Mouse (Mus musculus): ENCODE results near the gene Adat3. TPM values are rescaled to one million over a fixed set of nuclear protein-coding genes. Genes with fewer than 3 reads are reported as not detected.

Adat3 gene
- total RNA-seq, 1 experiment from 2014 or later: 0.96 TPM

DNA sequence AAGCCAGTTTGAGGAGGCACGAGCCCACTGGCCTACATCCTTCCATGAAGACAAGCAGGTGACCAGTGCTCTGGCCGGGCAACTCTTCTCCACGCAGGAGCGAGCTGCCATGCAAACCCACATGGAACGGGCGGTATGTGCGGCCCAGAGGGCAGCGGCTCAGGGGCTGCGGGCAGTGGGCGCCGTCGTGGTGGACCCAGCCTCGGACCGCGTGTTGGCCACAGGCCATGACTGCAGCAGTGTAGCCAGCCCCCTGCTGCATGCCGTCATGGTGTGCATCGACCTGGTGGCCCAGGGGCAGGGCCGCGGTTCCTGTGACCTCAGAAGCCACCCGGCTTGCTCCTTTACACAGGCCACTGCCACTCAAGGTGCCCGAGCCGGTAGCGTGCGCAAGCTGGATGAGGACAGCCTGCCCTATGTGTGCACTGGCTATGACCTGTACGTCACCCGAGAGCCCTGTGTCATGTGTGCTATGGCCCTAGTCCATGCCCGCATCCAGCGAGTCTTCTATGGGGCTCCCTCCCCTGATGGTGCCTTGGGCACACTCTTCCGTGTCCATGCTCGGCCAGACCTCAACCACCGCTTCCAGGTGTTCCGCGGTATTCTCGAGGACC, 4.2 kb downstream of the Adat3 start:
- ATAC-seq (replicated peaks; ENCODE audit: low read depth, poor library complexity, severe bottlenecking): no peak

DNA sequence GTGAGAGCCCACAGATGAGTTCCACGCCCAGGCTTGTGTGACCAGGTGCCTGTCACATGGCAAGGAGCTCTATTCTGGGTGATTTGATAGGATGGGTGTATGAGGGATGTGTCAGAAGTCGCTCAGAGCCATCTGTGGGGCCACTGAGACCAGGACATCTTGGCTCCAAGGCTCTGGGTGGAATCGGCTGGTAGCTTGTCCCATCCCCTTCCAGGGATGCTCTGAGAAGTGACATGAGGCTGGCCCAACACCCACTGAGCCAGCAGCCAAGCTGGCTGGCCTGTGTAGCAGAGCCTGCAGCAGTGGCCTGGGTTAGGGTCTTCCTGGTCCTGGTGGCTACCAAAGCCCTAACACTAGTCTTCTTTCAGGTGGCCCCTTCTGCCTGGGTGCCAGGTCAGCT, 5.8 kb downstream of the Adat3 start:
- no peak for ATAC-seq (replicated peaks; ENCODE audit: low read depth, poor library complexity, severe bottlenecking)

DNA sequence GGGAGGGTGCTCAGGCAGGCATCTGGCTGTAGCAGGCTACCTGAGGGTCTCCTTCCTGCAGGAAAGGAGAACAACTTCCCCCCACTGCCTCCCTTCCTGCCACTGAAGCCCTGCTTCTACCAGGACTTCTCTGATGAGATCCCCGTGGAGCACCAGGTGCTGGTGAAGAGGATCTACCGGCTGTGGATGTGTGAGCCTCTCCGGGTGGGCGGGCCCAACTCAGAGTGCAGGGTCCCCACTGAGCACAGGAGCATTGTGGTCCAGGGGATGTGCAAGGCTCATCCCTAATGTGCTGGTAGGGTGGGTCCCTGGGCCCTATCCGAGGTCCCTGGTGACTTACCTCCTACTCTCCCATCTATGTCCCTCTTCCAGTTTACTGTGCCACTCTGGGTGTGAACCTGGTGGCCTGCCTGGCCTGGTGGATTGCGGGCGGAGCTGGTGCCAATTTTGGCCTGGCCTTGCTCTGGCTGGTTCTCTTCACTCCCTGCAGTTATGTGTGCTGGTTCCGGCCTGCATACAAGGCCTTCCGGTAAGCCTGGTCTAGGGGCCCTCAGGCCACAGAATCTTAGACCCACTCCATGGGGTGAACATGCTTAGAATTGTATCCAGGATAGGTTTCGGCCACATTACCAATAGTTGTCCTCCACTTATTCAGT, 6.7 kb downstream of the Adat3 start:
- ATAC-seq (replicated peaks; ENCODE audit: low read depth, poor library complexity, severe bottlenecking): no peak

DNA sequence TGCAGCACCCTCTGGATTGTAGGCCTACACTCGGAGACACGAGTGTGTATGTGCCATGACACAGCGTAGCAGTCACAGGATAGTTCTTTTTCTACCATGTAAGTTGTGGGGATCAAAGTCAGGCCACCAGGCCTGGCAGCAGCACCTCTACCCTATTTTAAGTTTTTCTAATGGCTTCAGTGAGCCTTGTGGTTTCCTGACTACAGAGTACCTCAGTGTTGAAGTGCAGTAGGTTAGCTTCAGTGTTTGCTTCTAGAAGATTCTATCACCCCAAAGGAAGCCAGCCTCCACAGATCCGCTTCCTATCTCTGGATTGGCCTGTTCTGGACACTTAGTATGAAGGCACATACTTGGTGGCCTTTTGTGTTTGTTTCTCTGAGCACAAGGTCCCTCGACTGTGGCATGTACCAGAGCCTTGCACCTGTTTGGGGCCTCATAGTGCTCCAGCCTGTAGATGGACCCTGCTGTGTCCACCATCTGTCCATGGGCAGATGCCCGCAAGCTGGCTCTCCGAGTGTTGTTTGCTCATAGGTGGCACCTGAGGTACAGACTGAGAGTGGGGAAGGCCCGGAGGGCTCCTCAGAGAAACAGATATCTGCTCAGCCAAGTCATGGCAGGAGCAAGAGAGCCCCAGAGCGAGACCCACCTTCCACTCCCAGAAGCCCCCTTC, 7.6 kb downstream of the Adat3 start:
- ATAC-seq (replicated peaks; ENCODE audit: low read depth, poor library complexity, severe bottlenecking): 0 out of 2 replicates have a peak, but pooled peaks have one; percentile 1

DNA sequence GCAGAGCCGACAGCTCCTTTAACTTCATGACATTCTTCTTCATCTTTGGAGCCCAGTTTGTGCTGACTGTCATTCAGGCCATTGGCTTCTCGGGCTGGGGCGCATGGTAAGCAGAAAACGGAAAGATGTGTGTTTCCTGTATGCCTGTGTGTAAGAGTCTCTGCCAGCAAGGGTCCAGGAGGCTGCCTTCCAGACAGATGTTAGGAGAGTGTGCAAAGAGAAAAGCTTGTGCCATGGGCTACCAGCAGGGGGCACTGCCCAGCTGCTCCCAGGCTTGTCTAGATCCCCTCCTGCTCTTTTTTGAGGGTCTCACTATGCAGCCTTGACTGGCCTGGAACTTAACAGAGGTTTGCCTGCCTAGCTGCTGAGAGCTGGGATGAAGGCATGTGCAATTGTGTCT, 8.3 kb downstream of the Adat3 start:
- ATAC-seq (replicated peaks; ENCODE audit: low read depth, poor library complexity, severe bottlenecking): peak; percentile 64

DNA sequence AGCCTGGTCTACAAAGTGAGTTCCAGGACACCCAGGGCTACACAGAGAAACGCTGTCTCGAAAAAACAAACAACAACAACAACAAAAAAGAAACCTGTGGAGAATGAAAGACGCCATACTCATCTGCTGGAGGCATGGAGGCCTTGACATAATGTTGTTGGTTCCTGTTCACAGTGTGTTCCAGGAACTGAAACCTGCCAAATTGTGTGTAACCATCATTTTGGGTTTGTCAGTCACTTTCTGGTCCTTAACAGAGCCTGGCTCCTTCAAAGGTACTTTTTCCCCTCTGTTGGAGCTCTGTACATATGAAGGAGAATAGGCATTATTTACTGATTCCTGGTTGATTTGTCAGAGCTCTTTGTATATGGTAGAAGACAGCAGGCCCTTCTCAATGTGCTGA, 9.2 kb downstream of the Adat3 start:
- ATAC-seq (replicated peaks; ENCODE audit: low read depth, poor library complexity, severe bottlenecking): no peak

DNA sequence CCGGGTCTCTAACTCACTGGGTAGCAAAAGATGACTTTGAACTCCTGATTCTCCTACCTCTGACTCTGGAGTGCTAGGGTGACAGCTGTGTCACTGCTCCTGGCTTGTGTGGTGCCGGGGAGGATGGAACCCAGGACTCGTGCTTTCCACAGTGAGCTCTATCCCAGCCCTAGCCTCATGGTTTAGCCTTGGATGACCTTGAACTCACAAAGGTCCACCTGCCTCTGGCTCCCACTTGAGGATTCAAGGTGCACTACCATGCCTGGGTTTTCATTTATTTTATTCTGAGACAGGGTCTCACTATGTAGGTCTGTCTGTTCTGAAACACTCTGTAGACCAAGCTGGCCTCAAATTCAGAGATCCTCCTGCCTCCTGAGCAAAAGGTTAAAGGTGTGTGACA, 11.1 kb downstream of the Adat3 start:
- no peak for ATAC-seq (replicated peaks; ENCODE audit: low read depth, poor library complexity, severe bottlenecking)

DNA sequence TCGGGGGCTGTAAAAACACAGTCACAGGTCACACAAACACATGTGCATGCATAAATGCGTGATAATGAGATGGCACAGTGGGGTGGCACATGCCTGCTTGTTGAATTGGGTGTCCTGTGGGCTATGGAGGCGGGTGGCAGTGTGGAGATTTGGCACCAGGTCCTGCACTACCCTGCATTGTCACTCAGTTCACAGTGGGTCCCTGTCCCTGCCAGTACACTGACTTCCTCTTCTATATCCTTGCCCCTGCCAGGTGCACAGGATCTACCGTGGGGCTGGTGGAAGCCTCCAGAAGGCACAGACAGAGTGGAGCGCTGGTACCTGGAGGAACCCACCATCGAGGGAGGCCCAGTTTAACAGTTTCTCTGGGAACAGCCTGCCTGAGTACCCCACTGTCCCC, 11.7 kb downstream of the Adat3 start:
- no peak for ATAC-seq (replicated peaks; ENCODE audit: low read depth, poor library complexity, severe bottlenecking)

DNA sequence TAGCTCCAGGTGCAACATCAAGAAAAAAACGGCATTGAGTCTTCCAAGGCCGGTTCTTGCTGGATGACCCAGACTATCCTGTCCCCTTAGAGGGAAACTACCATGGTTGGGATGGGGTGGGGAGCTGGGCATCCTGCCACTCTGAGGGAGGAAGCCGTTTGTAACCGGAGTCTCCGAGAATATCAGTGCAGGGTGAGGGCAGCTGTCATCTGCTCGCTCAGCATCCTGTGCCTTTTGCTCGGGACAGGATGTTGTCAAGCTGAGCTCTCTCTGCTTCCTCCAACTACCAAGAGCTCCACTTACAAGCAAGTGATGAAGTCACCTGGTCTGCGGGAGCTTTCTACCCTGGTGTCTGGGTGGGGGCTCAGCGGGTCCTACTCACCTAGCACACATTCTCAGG, 15.5 kb downstream of the Adat3 start:
- ATAC-seq (replicated peaks; ENCODE audit: low read depth, poor library complexity, severe bottlenecking): no peak

DNA sequence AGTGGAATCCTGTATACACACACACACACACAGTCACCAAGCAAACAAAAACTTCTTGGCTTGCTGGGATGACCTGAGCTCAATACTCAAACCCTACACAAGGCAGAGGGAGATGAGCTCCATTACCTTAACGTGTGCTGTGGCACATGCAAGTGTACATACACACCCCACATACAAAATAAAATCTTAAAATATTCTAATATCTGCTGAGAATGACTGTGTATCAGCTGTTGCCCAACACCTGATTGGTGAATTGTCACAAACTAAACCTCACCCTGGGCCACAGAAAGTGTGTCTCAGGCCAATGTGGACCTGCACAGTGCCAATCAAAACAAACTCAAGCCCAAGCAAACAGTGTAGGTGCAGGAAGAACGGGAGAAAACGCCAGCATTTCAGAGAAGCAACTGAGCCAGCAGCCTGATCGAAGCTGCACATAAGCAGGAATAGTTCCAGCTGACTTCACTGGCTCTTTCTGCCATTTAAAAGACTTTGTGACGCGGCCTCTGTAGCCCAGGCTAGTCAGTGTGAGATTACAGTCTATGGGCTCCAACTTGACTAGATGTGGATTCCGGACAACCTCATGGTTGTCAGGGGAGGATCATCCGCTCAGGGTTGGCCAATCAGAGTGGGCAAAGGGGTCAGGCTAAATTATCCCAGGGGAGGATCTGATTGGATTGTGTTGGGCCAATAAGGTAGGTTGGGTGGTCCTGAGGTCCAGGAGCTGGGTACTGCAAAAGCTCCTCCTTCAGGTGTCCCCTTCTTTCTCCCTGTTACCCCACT, 17.0 kb downstream of the Adat3 start:
- ATAC-seq (replicated peaks; ENCODE audit: low read depth, poor library complexity, severe bottlenecking): no peak

DNA sequence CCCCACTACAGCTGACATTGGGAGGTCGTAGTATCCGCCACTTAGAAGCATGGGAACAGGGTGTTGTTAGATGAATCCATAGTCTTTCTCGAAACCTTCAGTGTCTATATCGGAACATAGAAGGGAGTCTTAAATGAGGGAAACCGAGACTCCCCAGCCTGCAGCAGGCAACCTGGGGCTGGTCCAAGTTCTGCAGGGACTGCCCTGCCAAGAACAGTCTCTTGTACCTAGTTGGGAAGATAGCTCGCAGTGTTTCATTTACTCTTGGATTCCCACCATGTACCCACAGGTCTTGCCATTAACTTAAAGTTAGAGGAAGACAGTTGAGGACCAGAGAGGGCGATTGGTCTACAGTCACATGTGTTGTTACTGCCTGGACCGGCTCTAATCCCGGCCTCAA, 17.7 kb downstream of the Adat3 start:
- ATAC-seq (replicated peaks; ENCODE audit: low read depth, poor library complexity, severe bottlenecking): no peak

DNA sequence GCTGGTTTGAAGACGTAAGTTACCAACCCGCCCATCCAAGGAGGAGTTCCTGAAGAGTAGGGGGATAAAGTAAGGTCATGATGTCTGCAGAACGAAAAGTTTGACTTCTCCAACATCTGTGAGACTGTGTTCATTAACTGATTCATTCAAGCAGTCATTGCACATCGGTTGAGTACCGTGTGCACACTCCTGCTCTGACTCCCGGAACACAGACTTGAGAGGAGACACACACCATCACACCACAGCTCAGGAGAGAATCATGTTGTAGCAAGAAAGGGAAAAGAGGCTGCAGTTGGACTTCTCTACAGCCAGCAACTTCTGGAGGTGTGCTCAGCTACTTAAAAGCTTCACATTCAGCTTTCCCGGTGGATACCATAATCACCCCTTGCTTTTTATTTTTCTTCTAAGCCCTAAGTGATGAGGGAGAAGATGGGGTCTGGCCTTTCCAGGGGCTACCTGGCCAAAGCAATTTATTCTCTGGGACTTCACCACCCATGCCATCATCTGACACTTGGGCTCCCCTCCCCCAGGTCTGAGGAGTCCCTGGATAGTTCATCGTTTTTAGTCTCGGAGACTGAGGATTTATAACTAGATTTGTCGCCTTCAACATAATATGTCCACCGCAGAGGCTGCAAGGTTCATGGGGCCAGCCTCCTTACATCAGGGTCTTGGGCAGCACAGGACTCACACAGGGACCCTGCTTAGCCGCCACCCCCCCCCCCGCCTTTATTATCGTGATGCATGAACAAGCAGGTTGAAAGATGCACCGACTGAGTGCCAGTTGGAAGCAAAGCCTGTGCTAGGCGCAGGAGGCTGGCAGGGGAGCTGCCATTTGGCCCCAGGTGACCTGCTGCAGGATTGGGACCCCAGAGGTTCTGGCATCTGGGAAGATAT, 18.4 kb downstream of the Adat3 start:
- no peak for ATAC-seq (replicated peaks; ENCODE audit: low read depth, poor library complexity, severe bottlenecking)

DNA sequence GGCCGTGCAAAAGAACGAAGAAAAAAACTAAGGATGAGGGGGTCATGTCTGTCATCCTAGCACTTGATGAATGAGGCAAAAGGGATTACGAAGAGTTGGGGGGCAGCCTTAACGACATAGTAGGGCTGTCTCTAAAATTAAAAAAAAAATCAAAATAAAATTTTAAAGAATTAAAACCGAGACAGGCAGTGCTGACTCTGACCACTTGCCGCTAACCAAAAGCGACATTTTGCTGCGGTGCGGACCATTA, 18.9 kb downstream of the Adat3 start:
- ATAC-seq (replicated peaks; ENCODE audit: low read depth, poor library complexity, severe bottlenecking): no peak

DNA sequence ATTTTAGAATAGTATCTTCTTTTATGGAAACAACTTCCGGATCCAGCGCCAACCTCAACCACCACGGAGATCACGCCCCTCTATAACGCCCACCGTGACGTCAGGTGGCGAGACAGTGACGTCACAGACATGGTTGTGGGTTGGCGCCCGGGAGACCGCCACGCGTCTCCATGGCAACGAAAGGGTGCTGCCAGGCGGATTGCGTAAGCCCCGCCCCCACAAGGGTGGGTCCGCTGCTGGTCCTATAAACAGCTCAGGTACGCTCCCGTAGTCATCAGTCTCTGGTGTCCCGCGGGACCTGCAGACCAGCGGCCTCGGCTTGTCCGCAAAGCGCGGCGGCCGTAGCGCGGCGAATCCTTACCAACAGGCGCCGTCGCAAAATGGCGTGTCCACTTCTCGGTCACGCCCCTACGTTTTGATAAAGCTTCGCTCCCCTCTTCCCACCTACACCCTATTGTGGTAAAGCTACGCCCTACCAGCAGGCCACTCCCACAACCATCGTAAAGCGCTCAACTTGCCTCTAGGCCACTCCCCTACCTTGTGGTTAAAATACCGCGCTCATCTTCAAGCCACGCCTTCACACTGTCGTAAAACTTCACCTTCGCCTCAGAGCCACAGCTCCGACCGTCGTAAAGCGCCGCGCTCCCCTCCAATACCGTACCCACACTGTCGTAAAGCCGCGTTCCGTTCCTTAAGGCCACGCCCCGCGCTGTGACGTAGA, 19.4 kb downstream of the Adat3 start:
- ATAC-seq (replicated peaks; ENCODE audit: low read depth, poor library complexity, severe bottlenecking): peak; percentile 84

DNA sequence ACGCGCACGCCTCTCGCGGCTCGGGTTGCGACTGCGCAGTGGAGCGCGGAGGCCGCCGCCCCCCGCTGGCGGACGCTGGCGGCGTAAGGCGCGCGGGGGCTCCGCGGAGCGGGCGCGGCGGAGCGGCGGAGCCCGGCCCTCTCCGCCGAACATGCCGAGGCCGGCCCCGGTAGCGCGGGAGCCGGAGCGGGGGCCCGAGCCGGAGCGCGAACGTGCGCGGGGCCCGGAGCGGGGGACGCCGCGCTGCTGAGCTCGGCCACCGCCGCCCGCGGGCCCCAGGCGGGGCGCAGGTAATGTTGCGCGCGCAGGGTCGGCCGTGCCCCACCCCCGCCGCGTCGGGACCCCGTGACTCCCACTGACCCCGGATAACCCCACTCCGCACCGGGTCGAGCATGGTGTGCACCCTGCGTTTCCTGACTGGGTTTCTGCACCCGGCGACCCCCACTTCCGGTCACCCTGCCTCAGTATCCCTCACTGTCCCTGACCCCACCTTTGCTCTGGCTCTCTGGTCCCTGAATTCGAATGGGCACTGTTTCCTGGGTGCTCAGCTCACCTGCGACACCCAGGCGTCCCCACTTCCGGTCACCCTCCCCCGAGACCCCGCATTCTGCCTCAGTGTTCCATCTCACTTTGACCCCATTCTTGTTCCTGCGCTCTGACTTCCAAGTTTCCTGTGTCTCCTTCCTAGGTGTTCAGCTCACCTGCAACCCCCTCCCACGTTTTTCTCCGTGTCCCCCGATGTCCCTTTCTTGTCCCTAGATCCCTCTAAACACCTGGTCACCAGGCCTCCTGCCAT, 20.2 kb downstream of the Adat3 start, which contains the start of gene Csnk1g2:
Gene Csnk1g2 (plus strand): TSS at position 178 of the 796 bp plus-strand sequence.
- no peak for ATAC-seq (replicated peaks; ENCODE audit: low read depth, poor library complexity, severe bottlenecking)

DNA sequence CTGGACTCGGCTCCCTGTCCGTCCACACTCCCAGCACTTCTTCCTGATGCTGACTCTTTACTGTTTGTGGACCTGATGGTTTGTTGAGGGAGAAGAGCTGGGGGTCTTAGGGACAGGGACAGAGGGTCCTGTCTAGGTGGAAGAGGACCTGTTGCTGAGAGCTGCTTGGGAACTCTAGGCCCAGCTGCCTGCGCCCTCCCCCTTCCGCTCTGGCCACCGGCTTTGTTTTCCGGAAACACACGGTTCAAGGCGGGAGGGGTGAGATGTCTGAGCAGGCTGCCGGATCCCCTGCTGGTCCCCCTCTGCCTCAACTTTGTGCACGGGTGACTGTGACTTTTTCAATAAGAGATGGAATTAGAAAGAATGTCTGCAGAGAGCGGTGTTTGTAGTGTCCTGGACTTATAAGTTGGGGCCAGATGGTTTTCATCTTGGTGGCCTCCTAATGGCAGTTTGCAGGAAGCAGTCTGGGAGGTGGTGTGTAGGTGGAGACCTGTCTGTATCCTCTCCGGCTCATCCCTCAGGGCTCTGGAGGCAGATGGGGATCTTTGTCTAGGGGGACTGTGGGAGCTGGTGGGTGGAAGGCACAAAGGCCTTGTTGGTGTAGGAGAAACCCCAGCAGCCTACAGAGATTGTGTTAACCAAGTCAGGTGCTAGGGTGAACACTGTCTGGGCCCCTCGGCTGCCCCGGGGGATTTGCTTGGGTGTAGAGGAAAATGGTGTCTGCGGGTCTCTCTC, 20.9 kb downstream of the Adat3 start:
- peak; percentile 30 for ATAC-seq (replicated peaks; ENCODE audit: low read depth, poor library complexity, severe bottlenecking)

DNA sequence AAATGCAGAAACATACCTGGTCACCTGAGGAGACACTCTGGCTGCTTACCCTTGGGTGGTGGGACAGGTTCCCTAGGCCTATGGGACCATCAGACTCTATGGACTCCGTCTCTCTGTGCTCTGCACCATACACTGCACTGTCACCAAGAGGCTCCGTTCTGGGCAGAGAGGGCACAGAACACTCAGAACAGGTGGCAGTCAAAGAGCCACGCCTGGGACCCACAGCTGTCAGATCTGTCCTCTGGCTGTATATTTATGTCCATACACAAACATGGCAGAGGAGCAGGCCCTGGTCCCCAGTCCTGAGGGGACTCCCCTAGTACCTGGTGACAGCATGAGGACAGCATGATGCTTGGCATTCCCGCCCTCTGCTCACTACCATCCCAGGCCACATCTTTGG, 23.1 kb downstream of the Adat3 start:
- no peak for ATAC-seq (replicated peaks; ENCODE audit: low read depth, poor library complexity, severe bottlenecking)

DNA sequence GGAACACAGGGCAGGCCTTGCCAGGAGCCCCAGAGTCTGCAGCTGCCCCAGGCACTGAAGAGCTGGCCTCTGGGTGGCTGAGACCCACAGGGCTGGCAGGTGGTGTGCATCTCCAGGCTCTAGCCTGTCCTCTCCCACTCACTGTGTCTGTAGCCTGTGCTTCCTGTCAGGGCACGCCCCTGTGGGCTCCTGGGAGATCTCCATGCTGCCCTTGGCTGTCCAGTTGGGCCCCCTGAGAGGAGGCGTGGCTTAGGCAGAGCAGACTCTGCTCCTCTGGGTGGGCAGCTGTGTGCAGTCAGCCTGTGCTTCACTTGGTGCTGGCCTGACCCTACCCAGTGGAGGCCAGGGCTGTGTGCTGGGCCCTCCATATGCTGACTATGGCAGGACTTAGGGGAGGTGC, 25.0 kb downstream of the Adat3 start:
- ATAC-seq (replicated peaks; ENCODE audit: low read depth, poor library complexity, severe bottlenecking): no peak

Measured in common myeloid progenitor, adult 5-6 weeks (primary cell).